Mouse (Mus musculus) megakaryocyte, embryonic 14.5 days (primary cell): ENCODE measurements at regions not wholly inside any gene's neighbourhood (a gene's known extent, or its start where the extent isn't known, plus 50 kb on each side); places are given as distances from the start of the nearest gene placed in this dataset.

Source experiments
- FLI1 ChIP-seq: IDR thresholded peaks from 2 replicates; pipeline ENCODE4 v1.6.1; 2012; ENCODE audit warnings: low read length, inconsistent platforms, mixed read lengths
- GATA1 ChIP-seq: IDR thresholded peaks from 3 replicates; pipeline ENCODE4 v1.6.1; 2012; ENCODE audit warnings: mixed read lengths, low read length, inconsistent platforms, borderline replicate concordance

DNA sequence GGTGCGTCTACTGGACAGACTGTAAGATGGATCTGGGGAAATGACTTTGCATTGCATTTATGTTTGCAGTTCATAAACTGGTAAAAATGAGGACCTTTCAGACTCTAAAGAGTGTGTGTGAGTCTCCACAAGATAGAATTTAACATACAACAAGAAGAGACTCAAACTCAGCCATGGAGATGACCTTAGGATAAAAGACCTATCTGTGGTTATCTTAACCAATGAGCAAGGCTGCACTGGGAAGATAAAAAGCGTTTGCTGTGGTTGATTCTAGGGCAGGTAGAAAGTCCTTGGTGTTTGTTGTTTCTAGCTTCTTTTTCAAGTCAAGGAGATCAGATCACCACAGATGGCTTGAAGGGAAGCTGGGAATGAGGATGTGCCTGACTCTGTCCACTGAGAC is 130.1 kb upstream of the Max start:
- TF ChIP-seq GATA1 (no peak), FLI1 (no peak)
